ENCODE assay signal across 8 mouse cellular contexts in genomic region chr16:35490231-35491070, GRCm38 (mm10). TPM values are rescaled to one million over a fixed set of nuclear protein-coding genes. Genes with fewer than 3 reads are reported as not detected.
A peak's percentile ranks its signal among the peaks of the same experiment; 100 is the strongest.
DNase-seq lines count a peak whose midpoint lies in the region; ATAC-seq and TF ChIP-seq lines count a peak whose summit lies in the region.

Pdia5 (minus strand) TSS chr16:35490873.

- H3K4me1 ChIP-seq in hindbrain, embryonic 11.5 days (replicated peaks; ENCODE audit: control insufficient read depth, insufficient read depth, low read length) = peaks cover 3% of the 10 kb centered on the region
- peaks cover 29% of the 10 kb centered on the region for H3K4me1 ChIP-seq in lung, embryonic 15.5 days

- H3K4me3 ChIP-seq in hindbrain, embryonic 11.5 days (ENCODE audit: low read depth, low read length) = peak within 1 kb of the TSS; percentile 83
- peak within 1 kb of the TSS; percentile 89 for H3K4me3 ChIP-seq in lung, embryonic 15.5 days

- peak within 1 kb of the TSS; percentile 98 for H3K4me2 ChIP-seq in hindbrain, embryonic 11.5 days (replicated peaks; ENCODE audit: low read depth, low read length)
- peak within 1 kb of the TSS; percentile 88 for H3K4me2 ChIP-seq in lung, embryonic 15.5 days

- in situ Hi-C loops in Patski (cut with MboI; ENCODE audit: low pct_unique_long_range_greater_than_20kb) = no loop called here

- H3K36me3 ChIP-seq in hindbrain, embryonic 11.5 days (ENCODE audit: control insufficient read depth, insufficient read depth, low read length) = no peaks in the 10 kb centered on the region
- H3K36me3 ChIP-seq in lung, embryonic 15.5 days = no peaks in the 10 kb centered on the region

- peak; percentile 95 for ATAC-seq in Patski
- ATAC-seq in hindbrain, embryonic 11.5 days (ENCODE audit: low FRiP score) = peak; percentile 94
- ATAC-seq in lung, embryonic 15.5 days (ENCODE audit: borderline replicate concordance, extremely low read depth, low FRiP score, low TSS enrichment) = peak; percentile 92

- H3K27ac ChIP-seq in hindbrain, embryonic 11.5 days (ENCODE audit: low read depth, low read length) = no peak within 1 kb of the TSS
- H3K27ac ChIP-seq in lung, embryonic 15.5 days = no peak within 1 kb of the TSS

- CTCF ChIA-PET in Patski (lab: Charles Lee) = interaction anchor here (1.5 kb wide), 1 partner anchor 26 kb away, joined by 4 read pairs; no protein-coding TSS in a partner anchor

- peak within 1 kb of the TSS; percentile 72 for H3K9ac ChIP-seq in hindbrain, embryonic 11.5 days (ENCODE audit: low read depth, low read length)
- H3K9ac ChIP-seq in lung, embryonic 15.5 days = peak within 1 kb of the TSS; percentile 73

- H3K27me3 ChIP-seq in Patski = peaks cover 33% of the 10 kb centered on the region
- H3K27me3 ChIP-seq in hindbrain, embryonic 11.5 days (ENCODE audit: control insufficient read depth, insufficient read depth, low read length) = no peaks in the 10 kb centered on the region
- no peaks in the 10 kb centered on the region for H3K27me3 ChIP-seq in lung, embryonic 15.5 days

- WGBS in hindbrain, embryonic 11.5 days = under 1% methylated on average over 62 of the region's 66 CpGs
- WGBS in lung, embryonic 15.5 days = under 1% methylated on average over 66 of the region's 66 CpGs

- peak; percentile 48 for DNase-seq in Patski (ENCODE audit: low read depth, low spot score)
- DNase-seq in cerebellum, adult 9-11 months = peak; percentile 93
- DNase-seq in frontal cortex, postnatal 14 days (ENCODE audit: low spot score in 2 of 2) = peak; percentile 71 to 83
- DNase-seq in hindbrain, embryonic 11.5 days (ENCODE audit: low spot score) = peak; percentile 88
- DNase-seq in layer of hippocampus, adult 9-11 months = peak; percentile 87
- peak; percentile 90 for DNase-seq in ovary, postnatal 36 days (ENCODE audit: low spot score)
- peak; percentile 79 for DNase-seq in urinary bladder, adult 2 months (ENCODE audit: low spot score)

- H3K9me3 ChIP-seq in hindbrain, embryonic 11.5 days (ENCODE audit: control insufficient read depth, low read length) = no peaks in the 10 kb centered on the region
- no peaks in the 10 kb centered on the region for H3K9me3 ChIP-seq in lung, embryonic 15.5 days

- no peak for TF ChIP-seq CTCF in Patski (IDR thresholded peaks at IDR 0.05)

- POLR2A ChIA-PET in Patski (lab: Charles Lee) = no interaction called here

RNA-seq across cellular contexts. Expression of gene Pdia5, which starts in this region (rescaled TPM):
- 22.2 TPM for polyA plus RNA-seq in Patski (2021)
- polyA plus RNA-seq in hindbrain, embryonic 11.5 days (2014; fragmentation: Nextera tagmentation; extraction: Ambion mirVana) = 11.3 and 13.1 TPM in 2 replicates
- 42.9 and 43.1 TPM in 2 replicates for polyA plus RNA-seq in lung, embryonic 15.5 days (2015; fragmentation: Nextera tagmentation; extraction: Ambion mirVana)
- 15.6 and 18.6 TPM in 2 replicates for polyA plus RNA-seq in urinary bladder, adult 2 months (2012; rRNA removed)
